Mouse (Mus musculus) liver, adult 2 months (tissue): ENCODE results near the gene Fam129a. TPM values are rescaled to one million over a fixed set of nuclear protein-coding genes. Genes with fewer than 3 reads are reported as not detected.

ENCODE experiments used
- DNase-seq: peaks from one replicate; pipeline ENCODE4 v3.0.0-alpha.2; 2011; ENCODE audit warnings: low read depth, low spot score; ENCODE audit errors: extremely low read depth
- H3K27ac ChIP-seq: fragments of 200-500 bp; replicated peaks from 2 replicates; pipeline ENCODE4 v1.5.1; 2012; ENCODE audit warnings: low read depth, mild to moderate bottlenecking, control low read depth, inconsistent platforms, low read length; ENCODE audit not compliant: insufficient read depth
- H3K27me3 ChIP-seq: fragments of 200-500 bp; 2 replicates; pipeline ENCODE4 v1.6.1; 2012; ENCODE audit warnings: mild to moderate bottlenecking, moderate library complexity, low read length, inconsistent platforms; ENCODE audit not compliant: control insufficient read depth, insufficient read depth
- H3K36me3 ChIP-seq: fragments of 200-500 bp; 2 replicates; pipeline ENCODE4 v1.6.1; 2012; ENCODE audit warnings: low read length, inconsistent platforms; ENCODE audit not compliant: control insufficient read depth, insufficient read depth
- H3K4me1 ChIP-seq: fragments of 200-500 bp; 2 replicates; pipeline ENCODE4 v1.6.1; 2011; ENCODE audit warnings: low read length; ENCODE audit not compliant: control insufficient read depth, insufficient read depth
- H3K4me3 ChIP-seq: fragments of 200-500 bp; 2 replicates; pipeline ENCODE4 v1.5.1; 2011; ENCODE audit warnings: low read depth, mild to moderate bottlenecking, control low read depth, low read length, moderate library complexity; ENCODE audit not compliant: insufficient read depth
- H3K79me2 ChIP-seq: fragments of 200-500 bp; 2 replicates; pipeline ENCODE4 v1.6.1; 2012; ENCODE audit warnings: inconsistent platforms, mild to moderate bottlenecking, low read length, moderate library complexity; ENCODE audit not compliant: control insufficient read depth, insufficient read depth
- H3K9ac ChIP-seq: fragments of 200-500 bp; 2 replicates; pipeline ENCODE4 v1.6.1; 2012; ENCODE audit warnings: low read depth, mild to moderate bottlenecking, control low read depth, inconsistent platforms, low read length
- CTCF ChIP-seq: fragments of 200-500 bp; IDR thresholded peaks from 2 replicates; pipeline ENCODE4 v1.5.1; 2011; ENCODE audit warnings: low read depth, low read length, control low read depth
- POLR2A ChIP-seq: fragments of 200-500 bp; IDR thresholded peaks from 2 replicates; pipeline ENCODE4 v1.6.1; 2011; ENCODE audit warnings: low read length, control low read depth; ENCODE audit not compliant: insufficient read depth; ENCODE audit errors: extremely low read depth
- WGBS: fragments of 180-500 bp; shearing (Covaris S2); methylation state at CpG from one replicate; pipeline ENCODE4 v1.1.7; 2018; 5-methylcytosine and 5-hydroxymethylcytosine counted together
- polyA plus RNA-seq: library from polyadenylated mRNA; depleted of rRNA; stranded (reverse); fragments of >200 nt; gene quantifications from 2 replicates; pipeline ENCODE4 v1.2.3, GENCODE M21; 2012
- total RNA-seq: library from RNA; depleted of rRNA; stranded (reverse); fragments of >200 nt; gene quantifications from 2 replicates; pipeline ENCODE4 v1.2.3, GENCODE M21; 2014

Gene Fam129a
- total and polyA plus RNA-seq, 2 experiments = 0.61 to 3.1 TPM

GRCm38 (mm10) chr1:151752946-151753345, 182.0 kb downstream of the Fam129a start:
- H3K27ac ChIP-seq = no peak overlapping the region
- peaks cover 10% of the 10 kb centered on the region; the same call in 1 of the 2 replicates for H3K79me2 ChIP-seq
- H3K36me3 ChIP-seq = no peaks in the 10 kb centered on the region
- 30% methylated on average over 4 of the region's 4 CpGs for WGBS
- peak; percentile 81 for DNase-seq
- no peak overlapping the region for H3K4me3 ChIP-seq
- no peaks in the 10 kb centered on the region for H3K27me3 ChIP-seq
- TF ChIP-seq POLR2A = no peak
- H3K4me1 ChIP-seq = peaks cover 7% of the 10 kb centered on the region
- H3K9ac ChIP-seq = no peak overlapping the region

GRCm38 (mm10) chr1:151753374-151753929, 182.5 kb downstream of the Fam129a start:
- TF ChIP-seq CTCF = no peak
- TF ChIP-seq POLR2A = no peak
- Histone ChIP-seq H3K4me3 (peak overlapping the region; percentile 46; the same call in 1 of the 2 replicates), H3K27me3 (no peaks in the 10 kb centered on the region), H3K4me1 (peaks cover 7% of the 10 kb centered on the region), H3K36me3 (no peaks in the 10 kb centered on the region), H3K79me2 (peaks cover 10% of the 10 kb centered on the region; the same call in 1 of the 2 replicates), H3K27ac (peak overlapping the region; percentile 63), H3K9ac (no peak overlapping the region)
- DNase-seq = no peak
- WGBS = 25% methylated on average over 8 of the region's 8 CpGs

- H3K79me2 ChIP-seq = peaks cover 10% of the 10 kb centered on the region; the same call in 1 of the 2 replicates
- peak overlapping the region; percentile 63 for H3K27ac ChIP-seq
- peak overlapping the region; percentile 69 for H3K9ac ChIP-seq
- H3K4me3 ChIP-seq = peak overlapping the region; percentile 46
- WGBS = 17% methylated on average over 10 of the region's 10 CpGs
- H3K27me3 ChIP-seq = no peaks in the 10 kb centered on the region
- no peaks in the 10 kb centered on the region for H3K36me3 ChIP-seq
- peaks cover 7% of the 10 kb centered on the region for H3K4me1 ChIP-seq
- TF ChIP-seq POLR2A (no peak), CTCF (no peak)
- peak; percentile 70 for DNase-seq
Measured at GRCm38 (mm10) chr1:151754028-151754489, 183.1 kb downstream of the Fam129a start.

GRCm38 (mm10) chr1:151754881-151755659, 184.1 kb downstream of the Fam129a start, which contains the start of gene Edem3:
Gene Edem3, plus strand, starts transcription at chr1:151755371.
- H3K4me3 ChIP-seq = peak within 1 kb of the TSS; percentile 86
- peaks cover 4% of the 10 kb centered on the region; the same call in 1 of the 2 replicates for H3K36me3 ChIP-seq
- H3K27ac ChIP-seq = peak within 1 kb of the TSS; percentile 63
- DNase-seq = peak; percentile 99
- no peak for TF ChIP-seq CTCF
- TF ChIP-seq POLR2A = peak; percentile 93
- H3K79me2 ChIP-seq = peaks cover 10% of the 10 kb centered on the region; the same call in 1 of the 2 replicates
- peak within 1 kb of the TSS; percentile 92 for H3K9ac ChIP-seq
- WGBS = under 1% methylated on average over 64 of the region's 64 CpGs
- H3K27me3 ChIP-seq = no peaks in the 10 kb centered on the region
- peaks cover 7% of the 10 kb centered on the region for H3K4me1 ChIP-seq

GRCm38 (mm10) chr1:151755660-151756424, 184.9 kb downstream of the Fam129a start:
- no peaks in the 10 kb centered on the region for H3K27me3 ChIP-seq
- peaks cover 7% of the 10 kb centered on the region for H3K4me1 ChIP-seq
- H3K9ac ChIP-seq = peak overlapping the region; percentile 92
- peak overlapping the region; percentile 86 for H3K4me3 ChIP-seq
- DNase-seq = no peak
- H3K36me3 ChIP-seq = peaks cover 5% of the 10 kb centered on the region; the same call in 1 of the 2 replicates
- peak overlapping the region; percentile 53 for H3K27ac ChIP-seq
- TF ChIP-seq POLR2A (no peak), CTCF (no peak)
- WGBS = 1% methylated on average over 36 of the region's 36 CpGs
- H3K79me2 ChIP-seq = peaks cover 10% of the 10 kb centered on the region; the same call in 1 of the 2 replicates
